Mouse (Mus musculus): ENCODE data around the gene Tmem202.

GRCm38 (mm10) chr9:59577401-59577800 is 37.8 kb upstream of the Tmem202 start:
- TF ChIP-seq CTCF (conservative IDR thresholded peaks at IDR 0.05 in 1 of 2, IDR thresholded peaks at IDR 0.05 in 1 of 2; ENCODE audit: low read depth in 2 of 2, low read length in 2 of 2), result no peak
- no peak for TF ChIP-seq SMC3 (IDR thresholded peaks at IDR 0.05; ENCODE audit: low read depth, low read length)
- no peak for TF ChIP-seq POLR2A (IDR thresholded peaks at IDR 0.05; ENCODE audit: low read depth, low read length)
- TF ChIP-seq SIN3A (IDR thresholded peaks at IDR 0.05; ENCODE audit: low read length), result no peak
- no peak for TF ChIP-seq UBTF (IDR thresholded peaks at IDR 0.05; ENCODE audit: low read depth, low read length)
- no peak for TF ChIP-seq EP300 (IDR thresholded peaks at IDR 0.05; ENCODE audit: low read length)
- no peak for TF ChIP-seq MEF2A (IDR thresholded peaks at IDR 0.05; ENCODE audit: borderline replicate concordance, low read depth, low read length)
- TF ChIP-seq USF2 (conservative IDR thresholded peaks at IDR 0.05; ENCODE audit: low read depth, low read length), result no peak
- TF ChIP-seq ZNF384 (IDR thresholded peaks at IDR 0.05; ENCODE audit: low read depth, low read length), result no peak
- TF ChIP-seq ZKSCAN1 (IDR thresholded peaks at IDR 0.05; ENCODE audit: borderline replicate concordance, low read depth, low read length), result no peak
